Mouse (Mus musculus): ENCODE results near the gene Thop1.

GRCm38 (mm10) chr10:81068706-81069105 is 1.1 kb upstream of the Thop1 start:
- TF ChIP-seq GATA1 (IDR thresholded peaks at IDR 0.05; ENCODE audit: low read depth, low read length) (no peak), SMC3 (IDR thresholded peaks at IDR 0.05; ENCODE audit: low read depth, low read length) (no peak), ZNF384 (IDR thresholded peaks at IDR 0.05; ENCODE audit: low read depth, low read length) (no peak), POLR2A (IDR thresholded peaks at IDR 0.05; ENCODE audit: control insufficient read depth in 1 of 2, insufficient read depth in 1 of 2, low read depth in 1 of 2, low read length in 2 of 2, poor library complexity in 1 of 2) (no peak), JUND (IDR thresholded peaks at IDR 0.05; ENCODE audit: low read depth, low read length) (no peak), EP300 (IDR thresholded peaks at IDR 0.05; ENCODE audit: low read depth in 1 of 2, low read length in 2 of 2) (no peak), NRF1 (IDR thresholded peaks at IDR 0.05; ENCODE audit: insufficient read depth, low read depth, low read length, poor library complexity, severe bottlenecking) (no peak), MYC (IDR thresholded peaks at IDR 0.05; ENCODE audit: low read depth, low read length) (no peak), RAD21 (IDR thresholded peaks at IDR 0.05; ENCODE audit: low read depth, low read length) (no peak), USF2 (IDR thresholded peaks at IDR 0.05; ENCODE audit: borderline replicate concordance in 1 of 2, insufficient read depth in 1 of 2, low read depth in 1 of 2, low read length in 2 of 2) (no peak)
